Mouse (Mus musculus) small intestine, adult 2 months (tissue): ENCODE measurements around the gene Nup107. TPM values are rescaled to one million over a fixed set of nuclear protein-coding genes. Genes with fewer than 3 reads are reported as not detected.

ENCODE experiments used
- H3K27ac ChIP-seq: fragments of 200-500 bp; 2 replicates; pipeline ENCODE4 v1.5.1; 2012; ENCODE audit warnings: low read depth, low read length, control low read depth, inconsistent platforms; ENCODE audit not compliant: insufficient read depth
- H3K27me3 ChIP-seq: fragments of 200-500 bp; 2 replicates; pipeline ENCODE4 v1.6.1; 2012; ENCODE audit warnings: mild to moderate bottlenecking, moderate library complexity, low read length, inconsistent platforms; ENCODE audit not compliant: control insufficient read depth, insufficient read depth
- H3K36me3 ChIP-seq: fragments of 200-500 bp; 2 replicates; pipeline ENCODE4 v1.6.1; 2012; ENCODE audit warnings: mild to moderate bottlenecking, low read length, control low read depth, inconsistent platforms; ENCODE audit not compliant: control insufficient read depth, insufficient read depth
- H3K4me1 ChIP-seq: fragments of 200-500 bp; 2 replicates; pipeline ENCODE4 v1.6.1; 2012; ENCODE audit warnings: low read length, inconsistent platforms, mixed read lengths; ENCODE audit not compliant: control insufficient read depth, insufficient read depth, insufficient read length
- H3K4me3 ChIP-seq: fragments of 200-500 bp; 2 replicates; pipeline ENCODE4 v1.5.1; 2012; ENCODE audit warnings: low read depth, mild to moderate bottlenecking, control low read depth, inconsistent platforms, low read length, moderate library complexity
- CTCF ChIP-seq: fragments of 200-500 bp; IDR thresholded peaks from 2 replicates; pipeline ENCODE4 v1.5.1; 2012; ENCODE audit warnings: low read depth, mild to moderate bottlenecking, control low read depth, inconsistent platforms, low read length, moderate library complexity, mixed read lengths; ENCODE audit not compliant: insufficient replicate concordance, insufficient read length; ENCODE audit errors: extremely low read depth
- POLR2A ChIP-seq: fragments of 200-500 bp; IDR thresholded peaks from 2 replicates; pipeline ENCODE4 v1.6.1; 2012; ENCODE audit warnings: low read depth, mild to moderate bottlenecking, control low read depth, inconsistent platforms, low read length, moderate library complexity
- WGBS: fragments of 180-500 bp; shearing (Covaris S2); methylation state at CpG from one replicate; pipeline ENCODE4 v1.1.7; 2018; 5-methylcytosine and 5-hydroxymethylcytosine counted together
- polyA plus RNA-seq: library from polyadenylated mRNA; depleted of rRNA; stranded (reverse); fragments of >200 nt; gene quantifications from 2 replicates; pipeline ENCODE4 v1.2.3, GENCODE M21; 2012

Gene Nup107
- polyA plus RNA-seq, 1 experiment: 3.1 TPM

DNA sequence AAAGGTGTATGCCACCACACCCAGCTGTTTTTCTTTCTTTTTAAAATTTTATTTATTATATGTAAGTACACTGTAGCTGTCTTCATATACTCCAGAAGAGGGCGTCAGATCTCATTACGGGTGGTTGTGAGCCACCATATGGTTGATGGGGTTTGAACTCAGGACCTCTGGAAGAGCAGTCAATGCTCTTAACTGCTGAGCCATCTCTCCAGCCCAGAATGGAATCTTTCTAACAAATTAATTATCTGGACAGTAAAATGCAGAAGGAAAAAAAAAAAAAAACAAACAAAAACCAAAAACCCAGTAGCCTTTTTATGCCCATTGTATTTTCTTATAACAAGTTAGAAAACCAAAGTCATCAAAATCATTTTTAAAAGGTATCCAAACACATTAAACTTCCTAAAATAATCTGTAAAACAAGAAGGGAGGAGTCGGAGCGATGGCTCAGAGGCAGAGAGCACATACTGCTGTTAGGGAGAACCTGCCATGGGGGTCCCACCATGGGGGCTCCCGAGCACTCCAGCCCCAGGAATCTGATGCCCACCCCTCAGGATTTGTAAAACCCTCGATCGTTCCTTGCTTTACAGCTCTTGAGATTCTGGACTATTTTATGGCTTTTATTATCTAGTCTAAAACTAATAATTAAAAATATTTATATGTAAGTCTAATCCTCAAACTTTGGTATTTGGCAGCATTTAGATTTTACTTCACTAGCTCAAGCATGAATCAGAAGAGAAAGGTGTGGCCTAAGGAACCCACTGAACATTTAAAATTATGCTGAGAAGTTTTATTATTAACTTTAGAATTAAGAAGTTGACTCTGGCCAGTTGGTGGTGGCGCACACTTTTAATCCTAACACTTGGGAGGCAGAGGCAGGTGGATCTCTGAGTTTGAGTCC, 38.5 kb downstream of the Nup107 start:
- Histone ChIP-seq H3K4me1 (no peaks in the 10 kb centered on the region), H3K27ac (no peak overlapping the region), H3K27me3 (no peaks in the 10 kb centered on the region), H3K4me3 (no peak overlapping the region), H3K36me3 (peaks cover 43% of the 10 kb centered on the region)
- TF ChIP-seq CTCF (no peak), POLR2A (no peak)
- WGBS: 88% methylated on average over 8 of the region's 8 CpGs

DNA sequence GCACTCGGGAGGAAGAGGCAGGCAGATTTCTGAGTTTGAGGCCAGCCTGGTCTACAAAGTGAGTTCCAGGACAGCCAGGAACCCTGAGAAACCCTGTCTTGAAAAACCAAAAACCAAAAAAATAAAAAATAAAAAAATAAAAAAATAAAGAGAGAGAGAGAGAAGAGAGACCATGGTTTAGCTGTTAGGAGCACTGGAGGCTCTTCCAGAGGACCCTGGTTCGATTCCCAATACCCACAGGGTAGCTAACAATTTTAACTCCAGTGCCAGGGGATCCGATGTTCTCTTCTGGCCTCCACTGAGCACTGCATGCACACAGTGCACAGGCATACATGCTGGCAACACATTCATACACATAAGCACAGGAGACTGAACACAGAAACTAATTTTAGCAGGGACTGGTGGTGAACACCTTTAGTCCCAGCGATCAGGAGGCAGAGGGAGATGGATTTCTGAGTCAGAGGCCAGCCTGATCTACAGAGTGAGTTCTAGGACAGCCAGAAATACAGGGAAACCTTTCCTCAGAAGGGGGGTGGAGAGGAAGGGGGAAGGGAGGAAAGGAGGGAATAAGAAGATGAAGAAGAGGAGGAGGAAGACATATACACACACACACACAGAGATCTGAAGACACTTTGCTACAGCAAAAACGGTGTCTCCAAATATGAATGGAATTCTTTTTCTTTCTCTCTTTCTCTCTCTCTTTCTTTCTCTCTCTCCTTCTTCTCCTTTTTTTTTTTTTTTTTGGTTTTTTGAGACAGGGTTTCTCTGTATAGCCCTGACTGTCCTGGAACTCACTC, 39.5 kb downstream of the Nup107 start:
- TF ChIP-seq POLR2A (no peak), CTCF (no peak)
- H3K27me3 ChIP-seq: no peaks in the 10 kb centered on the region
- no peak overlapping the region for H3K4me3 ChIP-seq
- H3K4me1 ChIP-seq: no peaks in the 10 kb centered on the region
- H3K27ac ChIP-seq: no peak overlapping the region
- H3K36me3 ChIP-seq: peaks cover 39% of the 10 kb centered on the region
- WGBS: 94% methylated on average over 5 of the region's 5 CpGs

DNA sequence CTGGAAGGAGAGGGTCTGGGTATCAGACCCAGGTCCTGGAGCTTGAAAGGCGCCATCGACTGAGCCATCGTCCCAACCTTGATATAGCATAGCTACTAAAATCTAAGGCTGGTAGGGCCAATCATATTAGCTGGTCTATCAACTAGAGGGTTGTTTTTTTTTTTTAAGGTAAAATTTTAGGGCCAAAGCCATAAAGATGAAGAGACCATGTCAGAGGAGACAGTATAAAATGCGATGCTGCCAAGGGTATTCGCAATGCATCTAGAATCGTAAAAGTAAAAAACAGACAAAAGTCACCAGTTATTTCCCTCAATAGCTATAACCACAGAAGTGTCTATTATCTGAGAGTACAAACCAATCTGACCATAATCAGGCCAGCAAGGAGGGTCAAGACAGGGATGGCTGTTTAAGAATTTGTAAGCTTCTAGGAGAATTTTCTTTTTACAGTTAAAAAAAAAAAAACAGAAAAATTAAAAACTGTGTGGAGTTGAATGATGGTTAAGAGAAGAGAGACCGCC, 40.1 kb downstream of the Nup107 start:
- TF ChIP-seq CTCF (no peak), POLR2A (no peak)

DNA sequence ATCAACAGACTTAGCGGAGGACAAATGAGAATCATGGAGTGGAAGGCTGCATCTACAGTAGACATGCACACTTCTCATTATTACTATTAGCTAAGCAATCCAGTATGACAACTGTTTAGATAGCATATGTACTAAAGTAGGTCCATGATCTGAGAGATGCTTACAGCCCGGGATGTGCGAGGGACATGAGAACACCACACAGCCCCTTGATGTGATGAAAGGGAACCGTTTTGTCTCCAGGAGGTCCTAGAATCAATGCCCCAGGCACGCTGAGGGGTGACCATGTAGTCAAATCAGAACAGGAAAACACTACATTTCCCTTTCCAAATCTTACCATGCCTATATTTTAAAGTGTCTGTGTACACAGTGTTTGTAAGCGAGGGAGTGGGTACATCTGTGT, 40.8 kb downstream of the Nup107 start:
- H3K27me3 ChIP-seq: no peaks in the 10 kb centered on the region
- peaks cover 28% of the 10 kb centered on the region for H3K36me3 ChIP-seq
- no peaks in the 10 kb centered on the region for H3K4me1 ChIP-seq
- no peak overlapping the region for H3K4me3 ChIP-seq
- no peak overlapping the region for H3K27ac ChIP-seq
- 98% methylated on average over 6 of the region's 6 CpGs for WGBS
- TF ChIP-seq POLR2A: no peak
- no peak for TF ChIP-seq CTCF

More for the DNA sequence above, 40.1 kb downstream of the Nup107 start:
- Histone ChIP-seq H3K36me3 (peaks cover 32% of the 10 kb centered on the region), H3K4me3 (no peak overlapping the region), H3K27me3 (no peaks in the 10 kb centered on the region), H3K4me1 (no peaks in the 10 kb centered on the region), H3K27ac (no peak overlapping the region)
- 95% methylated on average over 7 of the region's 7 CpGs for WGBS

DNA sequence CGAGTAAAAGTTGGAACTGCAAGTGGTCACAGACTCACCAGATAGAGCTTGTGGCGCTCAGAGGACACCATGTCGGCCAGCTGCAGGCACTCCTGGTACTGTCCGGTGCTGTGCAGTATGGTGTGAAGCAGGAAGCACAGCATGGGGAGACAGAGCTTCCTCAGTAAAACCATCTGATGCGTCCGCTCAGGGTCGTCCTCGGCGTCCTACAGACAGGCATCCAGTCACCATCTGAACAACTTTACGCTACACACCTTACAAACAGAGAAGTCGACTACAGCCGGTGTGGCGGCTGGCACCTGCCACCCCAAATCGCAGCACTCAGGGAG, 41.3 kb downstream of the Nup107 start:
- WGBS: 97% methylated on average over 14 of the region's 14 CpGs
- Histone ChIP-seq H3K27ac (no peak overlapping the region), H3K36me3 (peaks cover 25% of the 10 kb centered on the region), H3K4me1 (no peaks in the 10 kb centered on the region), H3K4me3 (no peak overlapping the region), H3K27me3 (no peaks in the 10 kb centered on the region)
- TF ChIP-seq POLR2A (no peak), CTCF (no peak)

DNA sequence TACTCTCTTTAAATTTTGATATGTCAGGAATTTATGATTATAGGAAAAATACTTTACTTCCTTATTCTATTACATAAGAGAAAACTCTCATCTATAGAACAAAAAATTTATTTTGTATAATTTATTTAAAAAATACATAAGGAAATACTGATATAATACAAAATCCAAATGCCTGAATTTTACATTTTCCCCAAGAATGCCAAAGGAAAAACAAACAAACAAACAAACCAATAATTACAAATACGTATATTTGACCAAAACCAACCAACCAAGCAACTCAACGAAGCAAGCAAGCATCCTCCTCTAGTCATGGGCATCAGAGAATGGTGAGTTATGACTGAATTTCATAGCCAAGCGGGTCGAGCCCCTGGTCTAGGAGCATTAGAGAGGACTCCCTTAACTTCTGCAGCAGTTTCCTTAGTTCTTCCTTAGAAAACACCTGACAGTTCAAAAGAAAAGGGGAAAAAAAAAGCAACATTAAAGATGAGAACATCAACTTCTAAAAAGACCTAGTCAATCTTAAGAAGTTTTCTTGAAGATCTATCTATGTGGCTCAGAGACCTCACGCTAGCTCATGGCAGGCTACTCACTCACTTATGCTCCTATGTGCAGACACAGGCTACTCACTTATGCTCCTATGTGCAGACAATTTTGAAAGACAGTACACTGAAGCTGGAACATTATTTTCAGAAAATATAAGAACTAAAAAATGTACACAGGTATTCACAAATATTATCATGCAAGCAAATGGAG, 41.8 kb downstream of the Nup107 start:
- H3K36me3 ChIP-seq: peaks cover 25% of the 10 kb centered on the region
- TF ChIP-seq POLR2A (no peak), CTCF (no peak)
- 98% methylated on average over 5 of the region's 5 CpGs for WGBS
- no peaks in the 10 kb centered on the region for H3K4me1 ChIP-seq
- no peaks in the 10 kb centered on the region for H3K27me3 ChIP-seq
- no peak overlapping the region for H3K4me3 ChIP-seq
- no peak overlapping the region for H3K27ac ChIP-seq
